Comparison of ENCODE assay signal across 8 mouse cellular contexts in genomic region chr12:111537796-111538291, GRCm38 (mm10). TPM values are rescaled to one million over a fixed set of nuclear protein-coding genes. Genes with fewer than 3 reads are reported as not detected.
DNase-seq lines count a peak whose midpoint lies in the region; ATAC-seq and TF ChIP-seq lines count a peak whose summit lies in the region.

Gene Eif5 (plus strand): TSS chr12:111538016.

- 0% methylated on average over 45 of the region's 47 CpGs for WGBS in hindbrain, postnatal 0 days

- intact Hi-C loops in gastrocnemius, adult 2 months (cut with DNase I), result loop anchor here (2.0 kb wide), 1 partner anchor 35 kb away; no protein-coding TSS in a partner anchor
- intact Hi-C loops in left cerebral cortex, adult 2 months (cut with DNase I), result loop anchor here (2.0 kb wide), 1 partner anchor 37 kb away; the partner anchor contains the start of gene Mark3

- no peaks in the 10 kb centered on the region for H3K9me3 ChIP-seq in hindbrain, postnatal 0 days (ENCODE audit: low read length)

- TF ChIP-seq CTCF in gastrocnemius, adult 2 months (IDR thresholded peaks at IDR 0.05), result no peak
- peak; percentile 6; the same call in 1 of the 2 replicates for TF ChIP-seq CTCF in hindbrain, postnatal 0 days (IDR thresholded peaks at IDR 0.05; ENCODE audit: low read depth)
- TF ChIP-seq CTCF in left cerebral cortex, adult 2 months (IDR thresholded peaks at IDR 0.05), result no peak

- H3K27me3 ChIP-seq in hindbrain, postnatal 0 days (ENCODE audit: insufficient read depth, low read length), result no peaks in the 10 kb centered on the region

- peak within 1 kb of the TSS; percentile 99 for H3K27ac ChIP-seq in gastrocnemius, adult 2 months
- H3K27ac ChIP-seq in hindbrain, postnatal 0 days, result peak within 1 kb of the TSS; percentile 99
- H3K27ac ChIP-seq in left cerebral cortex, adult 2 months, result peak within 1 kb of the TSS; percentile 98

- peak; percentile 96 for ATAC-seq in common myeloid progenitor, adult 5-6 weeks (replicated peaks; ENCODE audit: low read depth, poor library complexity, severe bottlenecking)
- peak; percentile 99 for ATAC-seq in hindbrain, postnatal 0 days
- peak; percentile 84 for ATAC-seq in megakaryocyte, adult 5-6 weeks (ENCODE audit: poor library complexity, severe bottlenecking)

- H3K4me2 ChIP-seq in hindbrain, postnatal 0 days (ENCODE audit: low read depth, low read length), result peak within 1 kb of the TSS; percentile 87

- peak within 1 kb of the TSS; percentile 98 for H3K9ac ChIP-seq in hindbrain, postnatal 0 days (replicated peaks; ENCODE audit: low read length)

- H3K36me3 ChIP-seq in hindbrain, postnatal 0 days (ENCODE audit: insufficient read depth, low read length), result peaks cover 29% of the 10 kb centered on the region

- peaks cover 7% of the 10 kb centered on the region; the same call in 1 of the 2 replicates for H3K4me1 ChIP-seq in hindbrain, postnatal 0 days (ENCODE audit: insufficient read depth, low read length)

- peak; percentile 100 for DNase-seq in ZHBTc4 (ENCODE audit: low read depth, low spot score)
- peak; percentile 99 for DNase-seq in gastrocnemius, adult 2 months
- peak; percentile 99 for DNase-seq in hindbrain, postnatal 0 days (ENCODE audit: low spot score)
- DNase-seq in left cerebral cortex, adult 2 months (ENCODE audit: extremely low spot score in 1 of 2, low spot score in 2 of 2), result peak; percentile 99 to 100
- peak; percentile 99 for DNase-seq in right cerebral cortex, adult 2 months (ENCODE audit: low spot score in 2 of 2)
- DNase-seq in urinary bladder, postnatal 14 days (ENCODE audit: low spot score), result peak; percentile 99

- H3K4me3 ChIP-seq in gastrocnemius, adult 2 months, result peak within 1 kb of the TSS; percentile 85
- H3K4me3 ChIP-seq in hindbrain, postnatal 0 days (ENCODE audit: low read length), result peak within 1 kb of the TSS; percentile 85
- peak within 1 kb of the TSS; percentile 88 for H3K4me3 ChIP-seq in left cerebral cortex, adult 2 months

RNA-seq across cellular contexts. Expression of gene Eif5, which starts in this region (rescaled TPM):
- total RNA-seq in common myeloid progenitor, adult 5-6 weeks (2017), result 309 and 347 TPM in 2 replicates
- 100 to 1,000 TPM; 160 to 166 TPM for total RNA-seq in gastrocnemius, adult 2 months (2021)
- total RNA-seq in hindbrain, postnatal 0 days (2014; rRNA removed), result 197 and 343 TPM in 2 replicates
- polyA plus RNA-seq in hindbrain, postnatal 0 days (2015; fragmentation: Nextera tagmentation; extraction: Ambion mirVana), result 576 and 621 TPM in 2 replicates
- total RNA-seq in left cerebral cortex, adult 2 months (2021), result 100 to 1,000 TPM; 241 to 276 TPM
- total RNA-seq in megakaryocyte, adult 5-6 weeks (2015), result 255 and 299 TPM in 2 replicates
- total RNA-seq in megakaryocyte, adult 5-6 weeks (2017), result 203 and 252 TPM in 2 replicates

Comparison
In these comparisons a context has a peak if more than half of its experiments do, and no peak if none do; other contexts are left out.
1. Peak in every context shown above with its lines: DNase-seq, ATAC-seq, H3K4me3 ChIP-seq and H3K27ac ChIP-seq.